Mouse (Mus musculus): ENCODE measurements around the gene Gatb.

- TF ChIP-seq TAL1 (IDR thresholded peaks at IDR 0.05; ENCODE audit: low read length), result no peak
- TF ChIP-seq GATA1 (IDR thresholded peaks at IDR 0.05; ENCODE audit: low read length), result no peak
These were observed 31.2 kb upstream of the Gatb start for GRCm38 (mm10) chr3:85542765-85543164.
